Mouse (Mus musculus) olfactory bulb, adult 2 months (tissue): ENCODE results near the gene Tspan15.

Experiments used
- CTCF ChIP-seq: fragments of 200-500 bp; IDR thresholded peaks from 2 replicates; pipeline ENCODE4 v1.5.1; 2012; ENCODE audit warnings: low read depth, mild to moderate bottlenecking, low read length, moderate library complexity; ENCODE audit not compliant: insufficient read depth
- POLR2A ChIP-seq: fragments of 200-500 bp; IDR thresholded peaks from 2 replicates; pipeline ENCODE4 v1.6.1; 2012; ENCODE audit warnings: mild to moderate bottlenecking, low read depth, low read length, moderate library complexity; ENCODE audit not compliant: insufficient read depth

DNA sequence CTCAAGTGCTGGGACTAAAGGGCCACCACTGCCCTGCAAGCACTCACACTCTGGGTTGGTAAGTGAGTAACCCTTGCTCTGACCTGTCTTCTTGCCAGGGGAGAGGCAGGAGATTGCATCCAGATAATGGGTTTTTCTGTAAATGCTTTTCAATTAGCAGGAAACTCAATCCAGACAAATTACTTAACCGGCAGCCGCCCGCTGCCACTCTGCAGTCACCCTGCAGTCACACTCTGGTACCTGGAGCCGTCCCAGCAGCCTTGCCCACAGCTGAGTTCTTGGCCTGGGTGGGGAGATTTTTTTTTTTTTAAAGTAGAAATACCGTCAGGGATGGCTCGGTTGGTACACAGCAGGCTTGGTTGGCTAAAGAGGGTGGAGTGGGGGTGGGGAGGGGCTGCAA is 2.9 kb downstream of the Tspan15 start:
- TF ChIP-seq CTCF (no peak), POLR2A (no peak)
